Mouse (Mus musculus): ENCODE measurements at regions not wholly inside any gene's neighbourhood (a gene's known extent, or its start where the extent isn't known, plus 50 kb on each side); places are given as distances from the start of the nearest gene placed in this dataset.
A peak's percentile ranks its signal among the peaks of the same experiment; 100 is the strongest.

DNA sequence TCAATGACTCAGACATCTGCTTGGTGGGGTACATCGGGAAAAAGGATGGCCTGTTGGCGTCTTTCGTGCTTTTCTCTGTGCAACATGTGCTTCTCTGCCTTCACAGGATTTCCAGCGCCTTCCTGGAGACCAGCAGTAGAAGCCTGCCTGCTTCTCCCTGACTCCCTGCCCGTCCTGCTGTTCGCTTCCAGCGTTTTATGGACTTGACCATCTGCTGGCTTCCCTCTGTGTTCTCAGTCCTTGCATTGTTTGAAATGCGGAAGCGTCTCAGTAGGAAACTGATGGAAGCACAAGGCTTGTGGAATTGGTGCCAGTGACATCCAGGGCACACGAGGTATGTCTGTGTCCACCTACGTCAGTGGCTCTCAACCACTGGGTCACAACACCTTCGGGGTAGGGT, 143.7 kb downstream of the Trim33 start:
- peaks cover 29% of the 10 kb centered on the region for H3K4me1 ChIP-seq (ENCODE audit: control insufficient read depth, insufficient read depth, low read length)
- no peak overlapping the region for H3K4me3 ChIP-seq (ENCODE audit: low read depth, low read length)
- no peak overlapping the region for H3K27ac ChIP-seq (replicated peaks; ENCODE audit: low read depth, low read length)
- no peaks in the 10 kb centered on the region for H3K9me3 ChIP-seq (ENCODE audit: control insufficient read depth, low read length)
- no peak overlapping the region for H3K4me2 ChIP-seq (ENCODE audit: low read depth, low read length)
- H3K36me3 ChIP-seq (ENCODE audit: control insufficient read depth, insufficient read depth, low read length), result no peaks in the 10 kb centered on the region
- ATAC-seq (ENCODE audit: low read depth), result no peak
- no peak overlapping the region for H3K9ac ChIP-seq (ENCODE audit: low read depth, low read length)
- 87% methylated on average over 12 of the region's 12 CpGs for WGBS
- H3K27me3 ChIP-seq (replicated peaks; ENCODE audit: control insufficient read depth, insufficient read depth, low read length), result no peaks in the 10 kb centered on the region
- no peak for DNase-seq (ENCODE audit: low spot score)

- no peaks in the 10 kb centered on the region for H3K36me3 ChIP-seq (ENCODE audit: control insufficient read depth, insufficient read depth, low read length)
- no peak for ATAC-seq (ENCODE audit: low read depth)
Observed at GRCm38 (mm10) chr3:103423290-103423689, 144.2 kb downstream of the Trim33 start.

DNA sequence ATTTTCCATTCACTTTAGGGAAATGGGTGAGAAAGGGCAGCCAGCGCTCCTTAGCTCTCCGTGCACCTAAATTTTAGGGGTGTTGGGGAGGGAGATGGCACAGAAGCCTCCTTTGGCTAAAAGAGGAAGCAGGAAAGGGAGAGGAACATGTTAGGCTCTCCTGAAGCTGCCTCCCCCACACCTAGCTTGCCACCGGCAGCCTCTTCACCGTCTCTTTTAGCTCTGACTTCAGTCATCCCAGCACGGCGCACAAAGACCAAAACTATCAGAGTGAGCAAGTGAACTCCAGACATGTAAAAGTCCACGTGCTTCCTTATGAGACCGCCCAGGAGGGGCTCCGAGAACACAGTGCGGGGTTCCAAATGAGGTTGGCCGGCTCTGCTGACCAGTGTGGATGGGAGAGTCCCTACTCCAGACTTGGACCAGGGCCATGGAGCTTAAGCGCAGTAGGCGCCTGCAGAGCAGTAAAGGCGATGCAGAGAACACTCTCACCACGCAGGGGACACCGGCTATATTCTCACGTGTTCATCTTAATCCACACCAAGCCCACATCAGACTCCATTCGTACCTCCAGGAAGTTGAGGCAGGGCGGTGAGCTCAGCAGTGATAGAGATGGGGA, 146.8 kb downstream of the Trim33 start:
- Histone ChIP-seq H3K9ac (ENCODE audit: low read depth, low read length) (no peak overlapping the region), H3K9me3 (ENCODE audit: control insufficient read depth, low read length) (no peaks in the 10 kb centered on the region), H3K27ac (replicated peaks; ENCODE audit: low read depth, low read length) (no peak overlapping the region), H3K27me3 (replicated peaks; ENCODE audit: control insufficient read depth, insufficient read depth, low read length) (no peaks in the 10 kb centered on the region), H3K4me3 (ENCODE audit: low read depth, low read length) (no peak overlapping the region), H3K36me3 (ENCODE audit: control insufficient read depth, insufficient read depth, low read length) (no peaks in the 10 kb centered on the region), H3K4me1 (ENCODE audit: control insufficient read depth, insufficient read depth, low read length) (peaks cover 9% of the 10 kb centered on the region), H3K4me2 (ENCODE audit: low read depth, low read length) (no peak overlapping the region)
- ATAC-seq (ENCODE audit: low read depth) (no peak), DNase-seq (ENCODE audit: low spot score) (no peak)
- 79% methylated on average over 19 of the region's 19 CpGs for WGBS

More at GRCm38 (mm10) chr3:103423290-103423689, 144.2 kb downstream of the Trim33 start:
- Histone ChIP-seq H3K27me3 (replicated peaks; ENCODE audit: control insufficient read depth, insufficient read depth, low read length) (no peaks in the 10 kb centered on the region), H3K9ac (ENCODE audit: low read depth, low read length) (no peak overlapping the region), H3K4me2 (ENCODE audit: low read depth, low read length) (no peak overlapping the region), H3K9me3 (ENCODE audit: control insufficient read depth, low read length) (no peaks in the 10 kb centered on the region), H3K4me3 (ENCODE audit: low read depth, low read length) (no peak overlapping the region), H3K27ac (replicated peaks; ENCODE audit: low read depth, low read length) (no peak overlapping the region), H3K4me1 (ENCODE audit: control insufficient read depth, insufficient read depth, low read length) (peaks cover 29% of the 10 kb centered on the region)
- 89% methylated on average over 4 of the region's 4 CpGs for WGBS
- no peak for DNase-seq (ENCODE audit: low spot score)

DNA sequence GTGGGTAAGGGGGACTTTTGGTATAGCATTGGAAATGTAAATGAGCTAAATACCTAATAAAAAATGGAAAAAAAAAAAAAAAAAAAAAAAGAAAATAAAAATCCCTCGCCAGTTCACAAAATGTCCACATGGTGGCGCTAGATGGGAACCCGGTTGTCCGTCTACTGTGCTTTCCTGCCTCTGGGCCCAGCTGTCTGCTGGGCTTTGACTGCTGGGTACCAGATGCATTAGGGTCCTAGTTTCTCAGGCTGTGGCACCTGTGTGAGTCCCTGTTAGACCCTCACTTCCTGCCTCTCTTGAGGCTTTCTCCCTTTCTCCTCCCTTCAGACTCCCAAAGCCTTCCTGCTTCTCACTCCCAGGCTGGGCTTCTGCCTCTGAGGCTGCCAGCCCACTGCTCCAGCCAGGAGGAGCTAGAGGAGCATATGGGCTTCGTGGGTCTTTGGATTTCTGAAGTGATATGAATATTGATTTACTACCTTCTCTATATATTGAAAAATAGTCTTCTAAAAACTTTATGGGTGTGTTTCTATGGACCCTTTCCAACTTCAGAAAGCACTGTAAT, 145.7 kb upstream of the Syt6 start:
- Histone ChIP-seq H3K4me1 (ENCODE audit: control insufficient read depth, insufficient read depth, low read length) (no peaks in the 10 kb centered on the region; the same call in 1 of the 2 replicates), H3K4me2 (ENCODE audit: low read depth, low read length) (no peak overlapping the region), H3K9me3 (ENCODE audit: control insufficient read depth, low read length) (no peaks in the 10 kb centered on the region), H3K36me3 (ENCODE audit: control insufficient read depth, insufficient read depth, low read length) (no peaks in the 10 kb centered on the region), H3K27me3 (replicated peaks; ENCODE audit: control insufficient read depth, insufficient read depth, low read length) (no peaks in the 10 kb centered on the region), H3K4me3 (ENCODE audit: low read depth, low read length) (no peak overlapping the region), H3K9ac (ENCODE audit: low read depth, low read length) (no peak overlapping the region), H3K27ac (replicated peaks; ENCODE audit: low read depth, low read length) (no peak overlapping the region)
- ATAC-seq (ENCODE audit: low read depth) (no peak), DNase-seq (ENCODE audit: low spot score) (no peak)
- WGBS, result 24% methylated on average over 5 of the region's 5 CpGs

DNA sequence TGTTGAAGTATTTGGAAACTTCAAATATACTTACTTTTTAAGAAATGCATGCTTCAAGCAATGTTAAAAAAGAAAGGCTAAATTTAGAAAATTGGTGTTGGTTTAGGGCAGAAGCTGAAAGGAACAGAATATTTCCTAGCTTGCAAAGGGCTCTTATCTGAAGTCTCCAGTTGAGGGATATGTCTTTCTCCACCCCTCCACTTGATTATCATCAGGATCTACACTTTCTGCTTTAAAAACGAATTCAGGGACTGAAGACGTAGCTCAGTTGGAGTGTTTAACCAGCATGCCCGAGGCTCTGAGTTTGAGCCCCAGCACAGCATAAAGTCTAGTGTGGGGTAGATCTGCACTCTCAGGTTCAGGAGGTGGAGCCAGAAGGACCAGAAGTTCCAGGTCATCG, 144.9 kb upstream of the Syt6 start:
- H3K27me3 ChIP-seq (replicated peaks; ENCODE audit: control insufficient read depth, insufficient read depth, low read length), result no peaks in the 10 kb centered on the region
- DNase-seq (ENCODE audit: low spot score), result no peak
- no peak overlapping the region for H3K4me2 ChIP-seq (ENCODE audit: low read depth, low read length)
- no peak overlapping the region for H3K9ac ChIP-seq (ENCODE audit: low read depth, low read length)
- WGBS, result 74% methylated on average over 4 of the region's 4 CpGs
- no peaks in the 10 kb centered on the region for H3K9me3 ChIP-seq (ENCODE audit: control insufficient read depth, low read length)
- H3K4me1 ChIP-seq (ENCODE audit: control insufficient read depth, insufficient read depth, low read length), result no peaks in the 10 kb centered on the region; the same call in 1 of the 2 replicates
- no peaks in the 10 kb centered on the region for H3K36me3 ChIP-seq (ENCODE audit: control insufficient read depth, insufficient read depth, low read length)
- H3K27ac ChIP-seq (replicated peaks; ENCODE audit: low read depth, low read length), result no peak overlapping the region
- no peak overlapping the region for H3K4me3 ChIP-seq (ENCODE audit: low read depth, low read length)
- ATAC-seq (ENCODE audit: low read depth), result no peak

DNA sequence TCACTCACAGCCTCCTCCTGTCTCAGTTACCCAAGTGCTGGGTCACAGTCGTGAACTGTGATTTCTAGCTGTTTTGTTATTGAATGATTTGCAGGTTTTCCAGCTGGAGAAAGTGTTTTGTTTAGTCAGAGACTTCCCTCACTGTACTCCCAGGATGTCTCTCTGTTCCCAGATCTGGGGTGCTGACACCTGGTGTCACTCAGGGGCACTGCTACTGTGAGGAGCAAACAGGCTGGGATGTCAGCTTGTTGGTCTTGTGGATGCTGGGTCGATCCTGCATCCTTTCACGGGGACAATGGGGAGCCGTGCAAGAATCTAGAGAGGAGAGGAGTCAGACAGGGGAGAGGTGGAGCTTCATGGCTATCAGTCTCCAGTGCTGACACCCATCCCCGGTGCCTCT, 142.8 kb upstream of the Syt6 start:
- WGBS, result 38% methylated on average over 5 of the region's 5 CpGs
- H3K4me1 ChIP-seq (ENCODE audit: control insufficient read depth, insufficient read depth, low read length), result no peaks in the 10 kb centered on the region; the same call in 1 of the 2 replicates
- ATAC-seq (ENCODE audit: low read depth), result no peak

GRCm38 (mm10) chr3:103436902-103437603, 138.0 kb upstream of the Syt6 start:
- 63% methylated on average over 9 of the region's 9 CpGs for WGBS
- Histone ChIP-seq H3K9me3 (ENCODE audit: control insufficient read depth, low read length) (no peaks in the 10 kb centered on the region), H3K4me2 (ENCODE audit: low read depth, low read length) (no peak overlapping the region), H3K36me3 (ENCODE audit: control insufficient read depth, insufficient read depth, low read length) (no peaks in the 10 kb centered on the region), H3K4me1 (ENCODE audit: control insufficient read depth, insufficient read depth, low read length) (no peaks in the 10 kb centered on the region; the same call in 1 of the 2 replicates), H3K27ac (replicated peaks; ENCODE audit: low read depth, low read length) (no peak overlapping the region), H3K4me3 (ENCODE audit: low read depth, low read length) (no peak overlapping the region), H3K9ac (ENCODE audit: low read depth, low read length) (no peak overlapping the region), H3K27me3 (replicated peaks; ENCODE audit: control insufficient read depth, insufficient read depth, low read length) (no peaks in the 10 kb centered on the region)
- no peak for DNase-seq (ENCODE audit: low spot score)
- ATAC-seq (ENCODE audit: low read depth), result no peak

More for the DNA sequence above, 142.8 kb upstream of the Syt6 start:
- no peaks in the 10 kb centered on the region for H3K36me3 ChIP-seq (ENCODE audit: control insufficient read depth, insufficient read depth, low read length)
- no peak overlapping the region for H3K27ac ChIP-seq (replicated peaks; ENCODE audit: low read depth, low read length)
- no peak overlapping the region for H3K4me3 ChIP-seq (ENCODE audit: low read depth, low read length)
- H3K4me2 ChIP-seq (ENCODE audit: low read depth, low read length), result no peak overlapping the region
- DNase-seq (ENCODE audit: low spot score), result no peak
- no peaks in the 10 kb centered on the region for H3K27me3 ChIP-seq (replicated peaks; ENCODE audit: control insufficient read depth, insufficient read depth, low read length)
- no peaks in the 10 kb centered on the region for H3K9me3 ChIP-seq (ENCODE audit: control insufficient read depth, low read length)
- H3K9ac ChIP-seq (ENCODE audit: low read depth, low read length), result no peak overlapping the region

GRCm38 (mm10) chr3:103438791-103439354, 136.2 kb upstream of the Syt6 start:
- Histone ChIP-seq H3K4me1 (ENCODE audit: control insufficient read depth, insufficient read depth, low read length) (no peaks in the 10 kb centered on the region; the same call in 1 of the 2 replicates), H3K9ac (ENCODE audit: low read depth, low read length) (no peak overlapping the region), H3K4me3 (ENCODE audit: low read depth, low read length) (no peak overlapping the region), H3K9me3 (ENCODE audit: control insufficient read depth, low read length) (no peaks in the 10 kb centered on the region), H3K4me2 (ENCODE audit: low read depth, low read length) (no peak overlapping the region), H3K27me3 (replicated peaks; ENCODE audit: control insufficient read depth, insufficient read depth, low read length) (no peaks in the 10 kb centered on the region), H3K27ac (replicated peaks; ENCODE audit: low read depth, low read length) (no peak overlapping the region), H3K36me3 (ENCODE audit: control insufficient read depth, insufficient read depth, low read length) (no peaks in the 10 kb centered on the region)
- ATAC-seq (ENCODE audit: low read depth) (0 out of 2 replicates have a peak, but pooled peaks have one; percentile 41), DNase-seq (ENCODE audit: low spot score) (peak; percentile 44)
- WGBS, result 49% methylated on average over 12 of the region's 12 CpGs
